Mouse (Mus musculus): ENCODE results near the gene Polr2e. TPM values are rescaled to one million over a fixed set of nuclear protein-coding genes. Genes with fewer than 3 reads are reported as not detected.
A peak's percentile ranks its signal among the peaks of the same experiment; 100 is the strongest.

Polr2e gene
- polyA plus RNA-seq, 1 experiment from 2014 or later, result 174 TPM

GRCm38 (mm10) chr10:80032799-80033480 lies 6.7 kb downstream of the Polr2e start:
- Histone ChIP-seq H3K9ac (ENCODE audit: low read length) (peak overlapping the region; percentile 34), H3K9me3 (replicated peaks; ENCODE audit: control insufficient read depth, low read length) (no peaks in the 10 kb centered on the region), H3K27ac (ENCODE audit: low read length) (peak overlapping the region; percentile 87), H3K4me1 (ENCODE audit: control insufficient read depth, insufficient read depth, low read length) (peaks cover 23% of the 10 kb centered on the region), H3K4me3 (replicated peaks; ENCODE audit: low read length) (no peak overlapping the region), H3K4me2 (ENCODE audit: low read depth, low read length) (no peak overlapping the region), H3K36me3 (ENCODE audit: control insufficient read depth, insufficient read depth, low read length) (peaks cover 27% of the 10 kb centered on the region), H3K27me3 (ENCODE audit: control insufficient read depth, insufficient read depth, low read length) (no peaks in the 10 kb centered on the region)
- ATAC-seq (ENCODE audit: insufficient read depth, low FRiP score), result peak; percentile 41
- 37% methylated on average over 5 of the region's 5 CpGs for WGBS

GRCm38 (mm10) chr10:80030736-80031135 lies 8.9 kb downstream of the Polr2e start:
- no peak overlapping the region for H3K9ac ChIP-seq (ENCODE audit: low read length)
- no peak overlapping the region for H3K4me2 ChIP-seq (ENCODE audit: low read depth, low read length)
- peaks cover 20% of the 10 kb centered on the region for H3K4me1 ChIP-seq (ENCODE audit: control insufficient read depth, insufficient read depth, low read length)
- H3K27ac ChIP-seq (ENCODE audit: low read length), result no peak overlapping the region
- no peaks in the 10 kb centered on the region for H3K9me3 ChIP-seq (replicated peaks; ENCODE audit: control insufficient read depth, low read length)
- peaks cover 7% of the 10 kb centered on the region; the same call in 1 of the 2 replicates for H3K36me3 ChIP-seq (ENCODE audit: control insufficient read depth, insufficient read depth, low read length)
- no peak overlapping the region for H3K4me3 ChIP-seq (replicated peaks; ENCODE audit: low read length)
- no peak for ATAC-seq (ENCODE audit: insufficient read depth, low FRiP score)
- no peaks in the 10 kb centered on the region for H3K27me3 ChIP-seq (ENCODE audit: control insufficient read depth, insufficient read depth, low read length)
- 85% methylated on average over 17 of the region's 17 CpGs for WGBS

- no peaks in the 10 kb centered on the region for H3K9me3 ChIP-seq (replicated peaks; ENCODE audit: control insufficient read depth, low read length)
- no peak overlapping the region for H3K27ac ChIP-seq (ENCODE audit: low read length)
- no peaks in the 10 kb centered on the region for H3K27me3 ChIP-seq (ENCODE audit: control insufficient read depth, insufficient read depth, low read length)
- H3K4me2 ChIP-seq (ENCODE audit: low read depth, low read length), result no peak overlapping the region
- 78% methylated on average over 9 of the region's 9 CpGs for WGBS
- no peak overlapping the region for H3K9ac ChIP-seq (ENCODE audit: low read length)
- no peak for ATAC-seq (ENCODE audit: insufficient read depth, low FRiP score)
- peaks cover 22% of the 10 kb centered on the region for H3K4me1 ChIP-seq (ENCODE audit: control insufficient read depth, insufficient read depth, low read length)
- H3K4me3 ChIP-seq (replicated peaks; ENCODE audit: low read length), result no peak overlapping the region
- H3K36me3 ChIP-seq (ENCODE audit: control insufficient read depth, insufficient read depth, low read length), result peaks cover 1% of the 10 kb centered on the region; the same call in 1 of the 2 replicates
These were observed 9.4 kb downstream of the Polr2e start for GRCm38 (mm10) chr10:80030191-80030590.

GRCm38 (mm10) chr10:80028521-80028846 lies 11.1 kb downstream of the Polr2e start:
- Histone ChIP-seq H3K4me2 (ENCODE audit: low read depth, low read length) (no peak overlapping the region), H3K27ac (ENCODE audit: low read length) (no peak overlapping the region), H3K9ac (ENCODE audit: low read length) (no peak overlapping the region), H3K9me3 (replicated peaks; ENCODE audit: control insufficient read depth, low read length) (no peaks in the 10 kb centered on the region), H3K4me3 (replicated peaks; ENCODE audit: low read length) (no peak overlapping the region), H3K4me1 (ENCODE audit: control insufficient read depth, insufficient read depth, low read length) (peaks cover 24% of the 10 kb centered on the region), H3K36me3 (ENCODE audit: control insufficient read depth, insufficient read depth, low read length) (no peaks in the 10 kb centered on the region), H3K27me3 (ENCODE audit: control insufficient read depth, insufficient read depth, low read length) (no peaks in the 10 kb centered on the region)
- WGBS, result 97% methylated on average over 13 of the region's 13 CpGs
- ATAC-seq (ENCODE audit: insufficient read depth, low FRiP score), result no peak

GRCm38 (mm10) chr10:80027681-80028520 lies 11.7 kb downstream of the Polr2e start:
- H3K9ac ChIP-seq (ENCODE audit: low read length), result no peak overlapping the region
- ATAC-seq (ENCODE audit: insufficient read depth, low FRiP score), result peak; percentile 37; the same call in 1 of the 2 replicates
- H3K4me3 ChIP-seq (replicated peaks; ENCODE audit: low read length), result no peak overlapping the region
- H3K9me3 ChIP-seq (replicated peaks; ENCODE audit: control insufficient read depth, low read length), result no peaks in the 10 kb centered on the region
- H3K4me1 ChIP-seq (ENCODE audit: control insufficient read depth, insufficient read depth, low read length), result peaks cover 19% of the 10 kb centered on the region
- WGBS, result 68% methylated on average over 20 of the region's 20 CpGs
- H3K4me2 ChIP-seq (ENCODE audit: low read depth, low read length), result no peak overlapping the region
- no peaks in the 10 kb centered on the region for H3K36me3 ChIP-seq (ENCODE audit: control insufficient read depth, insufficient read depth, low read length)
- no peaks in the 10 kb centered on the region for H3K27me3 ChIP-seq (ENCODE audit: control insufficient read depth, insufficient read depth, low read length)
- H3K27ac ChIP-seq (ENCODE audit: low read length), result no peak overlapping the region

GRCm38 (mm10) chr10:80025889-80026288 lies 13.7 kb downstream of the Polr2e start:
- ATAC-seq (ENCODE audit: insufficient read depth, low FRiP score), result peak; percentile 8; the same call in 1 of the 2 replicates
- Histone ChIP-seq H3K4me1 (ENCODE audit: control insufficient read depth, insufficient read depth, low read length) (peaks cover 11% of the 10 kb centered on the region; the same call in 1 of the 2 replicates), H3K27me3 (ENCODE audit: control insufficient read depth, insufficient read depth, low read length) (no peaks in the 10 kb centered on the region), H3K9me3 (replicated peaks; ENCODE audit: control insufficient read depth, low read length) (no peaks in the 10 kb centered on the region), H3K27ac (ENCODE audit: low read length) (no peak overlapping the region), H3K4me2 (ENCODE audit: low read depth, low read length) (no peak overlapping the region), H3K4me3 (replicated peaks; ENCODE audit: low read length) (no peak overlapping the region), H3K9ac (ENCODE audit: low read length) (no peak overlapping the region), H3K36me3 (ENCODE audit: control insufficient read depth, insufficient read depth, low read length) (no peaks in the 10 kb centered on the region)
- WGBS, result 52% methylated on average over 12 of the region's 12 CpGs

- WGBS, result 61% methylated on average over 10 of the region's 10 CpGs
These were observed 14.1 kb downstream of the Polr2e start for GRCm38 (mm10) chr10:80025463-80025862.

GRCm38 (mm10) chr10:80025044-80025347 lies 14.6 kb downstream of the Polr2e start:
- 62% methylated on average over 4 of the region's 4 CpGs for WGBS
- Histone ChIP-seq H3K4me2 (ENCODE audit: low read depth, low read length) (no peak overlapping the region), H3K9me3 (replicated peaks; ENCODE audit: control insufficient read depth, low read length) (no peaks in the 10 kb centered on the region), H3K36me3 (ENCODE audit: control insufficient read depth, insufficient read depth, low read length) (no peaks in the 10 kb centered on the region), H3K9ac (ENCODE audit: low read length) (no peak overlapping the region), H3K27me3 (ENCODE audit: control insufficient read depth, insufficient read depth, low read length) (no peaks in the 10 kb centered on the region), H3K4me3 (replicated peaks; ENCODE audit: low read length) (no peak overlapping the region), H3K27ac (ENCODE audit: low read length) (0 out of 2 replicates have a peak overlapping the region, but pooled peaks have one; percentile 23), H3K4me1 (ENCODE audit: control insufficient read depth, insufficient read depth, low read length) (peaks cover 11% of the 10 kb centered on the region; the same call in 1 of the 2 replicates)
- no peak for ATAC-seq (ENCODE audit: insufficient read depth, low FRiP score)

More at GRCm38 (mm10) chr10:80025463-80025862, 14.1 kb downstream of the Polr2e start:
- Histone ChIP-seq H3K27ac (ENCODE audit: low read length) (no peak overlapping the region), H3K27me3 (ENCODE audit: control insufficient read depth, insufficient read depth, low read length) (no peaks in the 10 kb centered on the region), H3K9me3 (replicated peaks; ENCODE audit: control insufficient read depth, low read length) (no peaks in the 10 kb centered on the region), H3K36me3 (ENCODE audit: control insufficient read depth, insufficient read depth, low read length) (no peaks in the 10 kb centered on the region), H3K4me1 (ENCODE audit: control insufficient read depth, insufficient read depth, low read length) (peaks cover 11% of the 10 kb centered on the region; the same call in 1 of the 2 replicates), H3K4me2 (ENCODE audit: low read depth, low read length) (no peak overlapping the region), H3K4me3 (replicated peaks; ENCODE audit: low read length) (no peak overlapping the region), H3K9ac (ENCODE audit: low read length) (no peak overlapping the region)
- no peak for ATAC-seq (ENCODE audit: insufficient read depth, low FRiP score)

All from stomach, embryonic 16.5 days (tissue).